Mouse (Mus musculus): ENCODE measurements at regions not wholly inside any gene's neighbourhood (a gene's known extent, or its start where the extent isn't known, plus 50 kb on each side); places are given as distances from the start of the nearest gene placed in this dataset.

DNA sequence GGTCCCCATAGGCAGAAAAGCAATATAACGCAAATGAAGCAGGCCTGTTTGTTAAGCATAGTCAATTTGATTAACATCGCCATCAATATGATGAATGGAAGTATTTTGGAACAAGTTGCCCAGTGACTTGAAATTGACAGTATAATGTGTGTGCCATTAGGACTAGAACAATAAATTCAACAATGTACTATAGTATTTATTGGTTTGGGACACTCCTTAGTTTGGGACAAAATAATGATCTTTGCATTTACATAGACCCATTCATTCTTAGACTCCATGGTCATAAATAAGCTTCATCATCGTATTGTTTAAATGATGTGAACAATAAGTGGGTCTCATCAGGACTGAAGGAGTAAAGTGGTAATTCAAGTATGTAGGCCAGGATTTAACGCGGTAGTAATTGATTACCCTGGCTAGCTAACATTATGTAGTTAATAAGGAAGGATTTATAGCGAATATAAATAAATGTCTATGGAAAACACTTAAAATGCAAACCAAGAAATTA, 2933.6 kb upstream of the 5930422O12Rik start:
- DNase-seq, result no peak

DNA sequence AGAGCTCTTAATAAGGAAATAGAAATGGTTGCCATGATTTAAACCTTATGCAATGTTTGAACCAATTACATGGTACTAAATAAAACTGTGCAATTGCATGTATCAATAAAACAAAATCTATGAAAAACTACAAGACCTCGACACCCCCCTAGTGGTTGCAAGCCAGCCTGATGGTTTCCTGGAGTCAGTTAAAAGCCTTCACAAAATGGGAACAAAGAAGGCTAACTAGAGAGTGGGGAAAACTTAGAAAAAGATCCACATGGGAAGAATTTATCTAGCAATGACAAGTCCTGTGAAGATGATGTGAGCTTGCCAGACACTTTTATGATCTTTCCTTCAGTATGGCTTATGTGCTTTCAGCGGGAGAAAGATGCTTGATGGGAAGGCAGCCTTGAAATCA, 2926.3 kb upstream of the 5930422O12Rik start:
- no peak for DNase-seq

DNA sequence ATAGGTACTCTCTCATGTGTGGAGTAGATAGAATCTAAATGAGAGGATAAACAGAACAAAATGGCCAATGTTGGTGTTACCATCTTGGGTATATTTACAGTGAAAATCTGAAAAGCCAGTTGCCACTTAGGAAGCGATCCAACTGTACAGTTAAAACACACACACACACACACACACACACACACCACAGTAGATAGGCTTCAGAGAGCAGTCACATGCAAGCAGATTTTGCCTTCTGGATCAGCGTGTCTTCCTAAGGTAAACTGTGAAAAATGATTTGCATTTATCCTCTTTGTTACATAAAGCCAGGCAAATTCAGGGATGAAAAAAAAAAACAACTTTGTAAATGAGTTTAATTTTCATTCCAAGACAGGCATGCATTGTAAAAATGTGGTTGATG, 2917.2 kb upstream of the 5930422O12Rik start:
- DNase-seq, result no peak

DNA sequence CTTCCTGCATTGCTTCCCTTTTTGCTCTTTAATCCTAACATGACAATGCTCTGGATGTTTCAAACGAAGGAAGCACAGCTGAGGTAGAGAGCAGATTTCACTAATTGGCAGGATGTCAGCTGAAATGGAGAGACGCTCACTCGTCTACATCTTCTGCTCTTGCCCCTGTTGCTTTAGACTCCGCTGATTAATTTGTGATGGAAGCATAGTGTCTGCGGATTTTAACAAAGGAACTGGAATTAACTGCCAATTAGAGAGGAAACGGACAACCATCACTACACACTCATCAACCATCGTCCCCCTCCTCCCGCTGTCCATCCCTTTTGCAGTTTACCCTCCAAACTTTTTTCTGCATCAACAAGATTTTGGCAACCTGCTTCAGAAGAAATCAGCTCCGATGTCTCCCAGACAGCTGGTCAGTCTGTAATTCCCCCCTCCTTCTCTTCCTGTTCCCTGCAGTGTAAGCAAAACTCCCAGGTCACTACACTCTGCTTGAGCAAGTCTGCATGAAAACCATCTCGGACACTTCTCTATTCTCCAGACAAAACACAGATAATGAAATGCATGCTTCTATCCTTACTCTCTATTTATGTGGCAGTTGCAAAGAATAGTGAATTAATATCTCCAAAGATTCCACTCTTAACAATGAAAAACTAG, 2905.6 kb upstream of the 5930422O12Rik start:
- no peak for DNase-seq

DNA sequence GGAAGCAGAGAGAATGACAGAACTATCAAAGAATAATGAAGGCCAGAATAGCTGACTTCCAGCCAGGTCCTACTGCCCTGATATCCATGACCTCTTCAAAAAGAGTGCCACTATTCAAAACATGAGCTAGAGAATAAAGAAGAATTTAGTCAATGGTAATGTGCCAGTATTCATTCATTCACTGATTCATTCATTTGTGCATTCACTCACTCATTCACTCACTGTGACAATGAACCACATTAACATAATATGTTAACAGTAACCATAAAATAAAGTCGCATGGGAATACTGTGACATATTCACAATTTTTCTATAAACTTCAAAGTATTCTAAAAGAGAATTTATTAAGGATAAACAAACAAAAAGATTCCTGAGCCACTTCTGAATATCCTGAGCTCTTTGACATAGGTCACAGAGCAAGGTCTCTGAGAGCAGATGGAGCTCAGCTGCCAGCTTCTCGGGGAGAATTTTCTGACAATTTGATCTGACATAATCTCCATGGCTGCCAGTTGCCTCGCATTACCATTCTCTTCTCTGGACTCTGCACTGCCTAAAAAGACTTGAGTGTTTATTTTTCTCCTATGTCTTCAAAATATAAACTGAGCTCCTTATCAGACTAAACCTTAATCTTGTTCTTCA, 2895.5 kb upstream of the 5930422O12Rik start:
- no peak for DNase-seq

DNA sequence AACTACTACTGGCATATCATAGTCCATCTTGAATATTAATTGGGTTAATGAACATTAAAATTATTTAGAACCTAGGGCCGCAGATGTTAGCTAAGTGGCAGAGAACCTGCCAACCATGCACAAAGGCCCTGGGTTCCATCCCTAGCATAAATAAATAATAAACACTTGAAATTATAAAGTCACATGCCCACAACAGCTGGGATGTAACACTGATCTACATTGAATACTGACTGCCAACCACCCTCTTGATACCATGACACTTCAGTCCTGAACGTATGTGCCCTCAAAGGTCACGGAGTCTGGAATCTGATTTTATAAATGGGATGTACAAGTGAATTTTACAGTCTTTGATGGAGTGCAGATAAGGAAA, 2895.0 kb upstream of the 5930422O12Rik start:
- no peak for DNase-seq

DNA sequence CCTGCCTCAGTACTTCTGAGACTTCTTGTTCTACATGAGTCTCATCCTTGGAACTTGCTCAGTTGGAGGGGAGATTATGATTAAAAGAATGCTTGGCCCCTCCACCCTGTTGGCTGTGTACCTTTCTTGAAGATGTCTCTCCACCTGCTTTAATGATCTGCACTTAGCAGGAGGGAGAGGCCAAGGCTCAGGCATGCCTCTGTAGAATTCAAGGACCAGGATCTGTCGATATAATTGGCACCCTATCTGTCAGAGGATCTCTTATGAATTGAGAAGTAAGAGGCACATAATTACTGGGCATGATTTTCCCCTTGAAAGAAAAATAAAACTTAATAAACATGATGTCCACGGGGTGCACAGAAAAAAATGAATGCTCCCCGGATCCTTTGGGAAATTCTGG, 2893.1 kb upstream of the 5930422O12Rik start:
- DNase-seq, result no peak

DNA sequence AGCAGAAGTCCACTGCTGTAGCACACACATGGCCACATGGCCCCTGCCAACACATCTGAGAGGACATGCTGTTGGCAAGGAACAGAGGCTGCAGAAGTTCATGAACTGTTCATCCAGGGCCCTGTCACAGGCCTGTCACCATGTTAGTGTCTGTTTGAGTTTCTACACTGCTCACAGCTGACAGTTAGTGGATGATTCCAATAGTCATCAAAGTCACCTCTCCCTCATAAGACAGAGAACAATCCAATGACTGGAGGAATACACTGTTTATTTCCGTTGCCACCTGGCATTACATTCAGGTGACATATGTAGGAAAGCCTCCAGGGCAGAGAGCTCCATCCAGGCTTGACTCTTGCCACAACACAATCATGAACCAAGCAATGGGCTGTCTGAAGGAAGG, 2886.3 kb upstream of the 5930422O12Rik start:
- no peak for DNase-seq

DNA sequence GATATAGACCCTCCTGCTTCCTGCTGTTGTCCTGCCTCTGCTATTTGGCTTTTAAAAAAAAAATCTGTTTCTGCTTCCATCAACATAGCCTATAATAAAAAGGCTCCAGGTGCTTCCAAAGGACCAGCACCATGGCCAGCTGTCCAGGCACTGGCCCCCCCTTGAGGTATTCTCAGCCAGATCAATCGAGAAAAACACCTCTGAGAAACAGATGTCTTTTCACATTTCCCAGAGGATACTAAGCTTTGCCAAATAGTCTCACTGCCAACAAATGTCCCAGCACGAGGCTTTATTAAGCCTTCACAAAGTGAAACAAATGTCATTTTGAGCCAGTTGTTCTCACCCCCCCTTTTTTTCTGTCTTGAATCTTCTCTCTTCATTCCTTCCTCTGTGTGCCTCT, 2880.7 kb upstream of the 5930422O12Rik start:
- DNase-seq, result no peak

DNA sequence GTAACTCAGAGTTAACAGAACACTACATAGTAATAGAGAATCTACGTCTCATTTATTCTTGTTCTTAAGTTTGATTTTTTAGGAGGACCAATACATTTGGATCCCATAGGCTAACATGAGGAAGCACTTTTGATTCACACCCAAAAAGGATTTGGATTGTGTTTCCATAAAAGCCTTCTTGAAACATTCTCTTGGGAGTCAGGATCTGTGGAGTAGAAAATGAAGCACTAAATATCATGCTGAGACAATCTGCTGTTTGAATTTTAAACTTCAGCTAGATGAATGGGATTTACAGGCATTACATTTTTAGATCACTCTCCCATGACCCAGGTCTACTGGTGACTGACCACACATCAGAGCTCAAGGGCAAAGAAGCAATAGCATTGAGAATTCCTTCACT, 2877.5 kb upstream of the 5930422O12Rik start:
- no peak for DNase-seq

DNA sequence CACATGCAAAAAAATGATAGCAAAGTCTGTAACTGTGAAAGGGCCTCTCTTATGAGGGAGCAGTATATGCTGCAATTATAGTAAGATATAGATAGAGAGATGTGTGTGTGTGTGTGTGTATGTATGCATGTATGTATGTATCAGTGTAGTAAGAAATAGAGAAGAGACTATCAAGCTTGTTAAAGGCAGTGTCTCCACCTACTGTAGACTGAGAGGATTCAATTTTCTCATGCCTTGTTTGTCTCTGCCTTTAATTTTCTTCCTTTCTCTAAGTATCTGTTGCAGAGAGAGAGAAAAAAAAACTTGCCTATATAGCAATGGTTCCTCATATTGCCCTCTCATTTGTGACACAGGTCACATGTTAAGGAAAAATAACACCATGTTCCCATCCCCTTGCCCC, 2871.1 kb upstream of the 5930422O12Rik start:
- no peak for DNase-seq

DNA sequence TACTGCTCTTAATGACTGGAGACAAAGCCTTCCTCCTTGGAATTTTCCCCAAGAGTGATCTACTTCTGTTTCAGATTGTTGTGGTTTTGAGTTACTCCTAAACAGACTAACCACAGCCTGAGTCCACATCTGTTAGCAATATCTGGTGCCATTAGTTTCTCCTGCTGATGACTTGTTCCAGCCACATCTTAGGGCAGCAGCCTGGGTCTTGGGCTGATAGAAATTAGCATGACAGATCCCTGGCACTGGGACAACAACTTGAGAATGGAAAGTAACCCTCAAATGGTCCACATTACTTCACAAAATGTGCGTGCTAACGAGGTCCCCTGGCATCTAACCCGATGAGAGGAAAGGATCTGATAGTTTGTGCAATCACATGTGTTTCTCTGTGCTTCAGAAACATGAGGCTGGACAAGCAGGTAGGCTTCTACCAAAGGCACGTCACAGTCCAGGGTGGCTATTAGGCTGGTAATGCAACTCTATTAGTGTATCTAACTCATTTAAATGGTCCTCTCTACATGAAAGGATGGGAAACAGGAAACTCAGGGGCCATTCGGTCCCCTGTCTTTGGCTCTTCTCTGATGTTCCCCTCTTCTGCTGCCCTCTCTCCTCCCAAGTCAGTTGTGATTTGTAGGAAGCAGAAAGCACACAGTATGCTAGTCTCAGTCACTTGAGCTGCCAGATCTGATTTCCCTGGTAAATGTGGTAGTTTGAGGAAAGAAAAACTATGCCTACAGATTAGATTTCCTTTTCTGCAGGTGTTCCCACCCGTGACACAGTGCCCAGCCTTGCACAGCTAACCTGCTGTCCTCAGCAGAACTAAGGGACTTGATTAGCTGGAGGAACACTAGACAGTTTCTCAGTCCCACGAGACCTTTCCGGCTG, 2866.9 kb upstream of the 5930422O12Rik start:
- DNase-seq, result no peak

DNA sequence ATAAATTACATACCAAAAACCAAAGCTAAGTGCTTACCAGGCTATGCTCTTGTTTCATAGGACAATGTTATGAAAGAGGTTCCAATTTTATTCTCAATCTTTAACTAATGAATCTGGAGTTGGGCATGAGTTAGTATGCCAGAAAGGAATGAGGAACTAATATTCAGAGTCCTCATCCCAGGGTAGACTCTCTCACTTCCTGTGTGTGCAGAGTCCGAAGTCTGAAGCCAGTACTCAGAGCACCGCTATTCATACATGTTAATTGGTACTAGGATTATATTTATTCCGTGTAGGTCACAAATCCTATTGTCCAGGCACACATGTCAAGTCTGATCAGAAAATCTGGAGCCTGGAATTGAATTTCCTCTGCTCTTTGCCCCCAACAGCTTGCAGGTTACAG, 2858.7 kb upstream of the 5930422O12Rik start:
- DNase-seq, result no peak

DNA sequence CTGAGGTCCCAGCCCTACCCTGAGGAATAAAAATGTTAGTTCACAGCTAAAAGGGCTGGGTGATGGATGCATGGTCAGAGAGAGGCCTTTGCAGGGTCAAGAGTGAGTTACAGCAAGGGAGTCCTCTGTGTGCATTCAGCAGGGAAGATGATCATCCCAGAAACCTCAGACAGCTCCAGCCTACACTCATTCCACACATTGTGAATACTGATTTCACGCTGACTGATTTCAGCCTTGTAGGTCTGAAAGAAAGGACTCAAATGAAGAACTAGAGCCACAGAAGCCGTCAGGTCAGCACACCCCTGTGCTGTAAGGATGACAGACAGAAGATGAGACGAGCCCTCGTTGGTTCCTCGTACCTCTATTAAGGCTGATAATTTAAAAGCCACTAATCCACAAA, 2858.0 kb upstream of the 5930422O12Rik start:
- DNase-seq, result no peak

DNA sequence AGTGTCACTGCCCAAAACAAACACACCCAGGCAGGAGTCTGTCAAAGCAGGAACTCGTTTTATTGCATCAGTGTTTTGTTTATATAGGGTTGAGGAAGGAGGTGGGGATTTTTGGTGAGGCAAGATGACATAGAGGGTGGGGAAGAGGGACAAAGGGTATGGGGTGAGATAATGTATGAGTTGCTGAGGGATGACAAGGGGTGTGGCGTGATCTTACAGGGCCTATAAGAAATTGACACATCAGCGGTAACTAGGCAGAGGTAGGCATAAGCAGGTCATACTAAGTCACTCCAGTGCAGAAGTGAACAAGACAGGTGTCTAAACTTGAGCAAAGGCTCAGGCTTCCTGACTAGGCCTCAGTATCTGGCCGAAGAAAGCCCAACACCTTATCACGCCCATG, 2841.0 kb upstream of the 5930422O12Rik start:
- no peak for DNase-seq

DNA sequence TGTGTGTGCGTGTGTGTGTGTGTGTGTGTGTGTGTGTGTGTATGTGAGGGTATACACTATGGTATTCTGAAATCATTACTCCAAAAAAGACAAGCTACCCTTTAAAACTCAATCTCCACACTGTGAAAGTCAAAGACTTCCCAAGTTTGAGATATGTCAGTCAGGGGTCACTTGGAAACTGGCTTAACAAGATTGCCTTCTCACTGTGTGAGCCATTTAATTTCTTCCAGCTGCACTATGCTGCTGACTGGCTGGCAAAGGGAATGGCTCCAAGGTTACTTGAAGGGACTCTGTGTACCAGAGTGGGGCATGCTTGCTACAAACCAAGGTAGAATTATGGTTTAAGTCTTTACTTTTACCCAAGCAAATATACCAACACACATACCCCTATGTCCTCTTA, 2826.1 kb upstream of the 5930422O12Rik start:
- no peak for DNase-seq

DNA sequence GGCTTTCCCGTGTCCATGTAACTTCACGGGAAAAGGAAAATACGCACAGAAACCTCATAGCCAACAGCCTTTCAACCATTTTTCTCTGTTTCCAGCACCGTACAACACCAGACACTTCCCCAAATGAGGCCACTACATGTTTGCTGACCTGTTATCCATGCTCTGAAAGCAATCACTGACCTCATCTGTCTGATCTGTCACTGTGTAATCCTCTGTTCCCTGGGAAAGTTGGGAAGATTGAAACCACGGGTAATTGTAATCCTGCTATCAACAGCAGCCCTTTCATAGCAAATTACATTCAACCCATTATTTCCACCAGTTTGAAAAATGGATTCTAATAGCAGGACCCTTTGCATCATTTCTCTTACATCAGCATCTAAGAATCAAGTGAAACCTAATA, 2798.2 kb upstream of the 5930422O12Rik start:
- no peak for DNase-seq

DNA sequence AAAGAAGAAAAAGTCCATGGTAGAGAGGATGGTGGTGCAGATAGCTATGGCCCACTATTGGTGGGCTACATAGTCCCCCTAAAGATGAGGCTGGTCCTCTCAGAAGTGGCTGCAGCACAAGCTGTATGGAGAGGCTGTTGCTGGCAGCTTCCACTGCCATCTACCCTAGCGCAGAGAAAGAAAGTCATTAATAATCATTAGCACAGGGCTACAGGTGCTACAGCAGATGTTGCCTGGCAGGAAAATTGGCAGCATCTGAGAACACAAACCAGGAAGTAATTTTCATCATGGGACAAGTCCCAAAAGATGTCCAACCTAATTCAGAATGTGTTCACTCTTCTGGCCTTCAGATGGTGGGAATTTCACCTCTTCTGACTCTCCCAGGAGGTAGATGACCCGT, 2791.7 kb upstream of the 5930422O12Rik start:
- no peak for DNase-seq

DNA sequence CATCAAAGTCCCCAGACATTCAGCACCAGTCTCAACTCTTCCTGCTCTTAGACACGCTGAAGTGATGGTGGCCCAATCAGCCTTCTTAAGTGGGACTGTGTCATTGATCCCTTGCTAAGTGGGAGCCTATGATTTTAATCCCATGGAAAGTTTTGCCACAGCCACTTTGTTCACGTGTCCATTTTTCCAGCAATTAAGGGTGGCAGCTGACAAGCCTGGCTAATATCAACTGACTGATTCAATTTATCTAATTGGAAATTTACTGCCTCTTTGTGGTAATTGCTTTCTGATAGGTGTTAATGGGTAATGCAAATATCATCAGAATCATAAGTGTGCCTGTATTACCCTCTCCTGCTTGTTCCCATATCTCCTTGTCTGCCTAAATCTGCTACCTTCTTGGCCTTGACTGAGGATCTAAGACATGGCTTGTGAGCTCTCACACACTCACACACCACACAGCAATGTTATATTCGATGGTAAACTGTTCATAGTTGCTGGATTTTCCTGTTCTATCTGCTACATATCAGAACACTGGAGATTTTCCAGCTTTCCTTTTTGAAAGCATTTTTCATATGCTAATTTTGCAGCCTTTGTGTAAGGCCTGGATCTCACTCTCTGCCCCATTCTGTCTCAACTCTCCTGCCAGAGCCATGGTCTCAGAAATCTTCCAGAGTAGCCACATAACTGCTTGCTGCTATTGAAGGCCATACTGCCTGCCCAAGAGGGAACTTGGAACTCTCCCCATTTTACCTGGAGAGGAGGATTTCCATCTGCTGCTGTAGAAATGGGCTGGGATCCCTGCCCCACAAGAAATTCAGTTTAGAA, 2785.4 kb upstream of the 5930422O12Rik start:
- no peak for DNase-seq

DNA sequence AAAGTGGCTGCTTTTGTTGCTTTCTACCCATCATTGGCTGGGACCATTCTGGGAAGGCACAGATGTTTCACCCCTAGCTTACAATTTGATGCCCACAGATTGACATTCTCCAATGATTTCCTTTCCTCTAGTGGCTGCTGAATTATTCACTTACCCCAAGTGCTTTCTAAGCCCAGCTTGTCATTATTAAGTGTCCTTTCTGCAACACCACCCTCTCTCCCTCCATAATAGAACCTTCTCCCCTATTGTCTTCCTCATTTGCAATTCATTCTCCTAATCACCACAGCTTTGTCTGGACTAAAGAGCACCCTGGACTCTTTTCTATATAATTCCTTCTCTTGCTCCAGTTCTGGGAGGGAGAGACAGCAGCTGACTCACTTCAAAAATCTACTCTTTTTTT, 2780.0 kb upstream of the 5930422O12Rik start:
- no peak for DNase-seq

DNA sequence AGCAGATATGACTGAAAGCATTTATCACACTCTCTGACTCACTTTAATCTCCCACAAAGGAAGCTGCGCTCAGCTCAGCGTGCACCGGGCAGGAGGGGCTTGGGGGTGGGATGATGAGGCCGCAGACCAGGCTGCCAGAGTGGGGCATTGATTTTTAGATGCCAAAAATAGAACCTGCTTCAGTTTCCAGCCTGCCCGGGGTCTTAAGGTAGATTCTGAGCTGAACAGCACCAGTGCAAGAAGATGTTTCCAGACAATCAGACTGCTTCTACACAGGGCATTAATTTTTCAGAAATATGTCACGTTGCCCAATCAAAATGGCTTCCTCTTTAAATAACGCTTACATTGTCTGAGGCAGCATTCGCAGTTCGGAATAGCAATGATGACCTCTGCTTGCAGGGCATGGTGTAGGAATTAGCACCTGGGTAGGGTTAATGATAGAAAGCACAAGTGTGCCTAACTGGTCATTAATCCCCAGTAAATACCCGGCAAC, 2772.7 kb upstream of the 5930422O12Rik start:
- no peak for DNase-seq

DNA sequence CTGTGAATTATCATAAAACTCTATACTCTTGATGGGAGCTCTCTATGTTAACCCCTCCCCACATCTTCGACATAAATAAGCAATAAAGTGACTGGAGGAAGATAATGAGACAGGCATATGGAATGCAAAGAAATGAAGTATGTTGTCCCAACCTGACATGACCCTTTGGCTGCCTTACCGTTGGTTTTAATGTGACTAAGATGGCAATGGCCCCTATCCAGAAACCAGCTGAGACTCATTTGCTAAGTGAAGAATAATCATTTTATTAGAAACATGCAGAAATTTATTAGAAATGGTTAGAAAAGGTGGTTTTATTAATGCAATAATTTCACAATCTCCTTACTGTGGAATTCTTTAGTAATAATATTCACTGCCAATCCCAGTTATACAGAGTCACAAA, 2767.2 kb upstream of the 5930422O12Rik start:
- no peak for DNase-seq

DNA sequence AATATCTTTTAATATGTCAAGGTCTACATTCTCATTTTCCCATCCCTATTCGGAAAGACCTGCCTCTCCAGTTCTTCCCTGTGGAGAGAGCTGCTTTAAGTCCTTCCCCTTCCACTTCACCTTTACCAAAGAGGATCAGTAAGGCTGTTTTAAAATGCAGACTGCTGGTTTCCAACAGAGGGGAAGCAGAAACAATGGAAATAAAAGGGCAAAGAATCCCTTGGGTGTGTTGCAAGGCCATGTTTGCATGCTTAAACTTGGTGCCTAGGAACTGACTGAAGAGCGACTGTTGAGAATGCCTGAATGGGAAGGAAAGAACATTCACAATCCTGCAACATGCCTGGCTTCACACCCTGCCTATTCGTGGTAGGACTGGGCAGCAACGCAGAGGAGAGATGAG, 2759.1 kb upstream of the 5930422O12Rik start:
- DNase-seq, result no peak
